Mouse (Mus musculus) limb, embryonic 15.5 days (tissue): ENCODE data around the gene Rpusd1. TPM values are rescaled to one million over a fixed set of nuclear protein-coding genes. Genes with fewer than 3 reads are reported as not detected.

Experiments used
- ATAC-seq: fragments of 200-750 bp; cut with Nextera tagmentation; 2 replicates; pipeline ENCODE4 v1.8.0; 2017; ENCODE audit warnings: low read depth, moderate TSS enrichment; ENCODE audit not compliant: insufficient number of reproducible peaks, low FRiP score, low TSS enrichment
- H3K27ac ChIP-seq: fragments of 300-500 bp; sonication (generic); 2 replicates; pipeline ENCODE4 v1.5.1; 2015; ENCODE audit warnings: moderate library complexity, mild to moderate bottlenecking, inconsistent platforms
- H3K27me3 ChIP-seq: fragments of 300-500 bp; sonication (generic); 2 replicates; pipeline ENCODE4 v1.6.1; 2015; ENCODE audit warnings: inconsistent platforms
- H3K36me3 ChIP-seq: fragments of 300-500 bp; sonication (generic); 2 replicates; pipeline ENCODE4 v1.6.1; 2015; ENCODE audit warnings: inconsistent platforms
- H3K4me1 ChIP-seq: fragments of 300-500 bp; sonication (generic); 2 replicates; pipeline ENCODE4 v1.6.1; 2015; ENCODE audit warnings: inconsistent platforms
- H3K4me2 ChIP-seq: fragments of 300-500 bp; sonication (generic); 2 replicates; pipeline ENCODE4 v1.6.1; 2015; ENCODE audit warnings: mild to moderate bottlenecking, inconsistent platforms
- H3K4me3 ChIP-seq: fragments of 300-500 bp; sonication (generic); 2 replicates; pipeline ENCODE4 v1.5.1; 2015; ENCODE audit warnings: mild to moderate bottlenecking, inconsistent platforms
- H3K9ac ChIP-seq: fragments of 300-500 bp; sonication (generic); 2 replicates; pipeline ENCODE4 v1.6.1; 2015; ENCODE audit warnings: inconsistent platforms
- H3K9me3 ChIP-seq: fragments of 300-500 bp; sonication (generic); 2 replicates; pipeline ENCODE4 v1.6.1; 2016; ENCODE audit warnings: inconsistent platforms
- WGBS: fragments of 180-500 bp; shearing (Covaris S2); methylation state at CpG from one replicate; pipeline ENCODE4 v1.1.7; 2015; 5-methylcytosine and 5-hydroxymethylcytosine counted together
- polyA plus RNA-seq: library from polyadenylated mRNA; unstranded; fragments of >200 nt; fragmentation: Nextera tagmentation; extraction: Ambion mirVana; gene quantifications from 2 replicates; pipeline ENCODE4 v1.2.1, GENCODE M21; 2015

The Rpusd1 gene
- polyA plus RNA-seq, 1 experiment from 2014 or later, result 23.3 TPM

GRCm38 (mm10) chr17:25716130-25716529 is 11.3 kb upstream of the Rpusd1 start:
- H3K4me3 ChIP-seq, result no peak overlapping the region
- H3K27me3 ChIP-seq, result peaks cover 34% of the 10 kb centered on the region
- peaks cover 27% of the 10 kb centered on the region for H3K36me3 ChIP-seq
- H3K4me2 ChIP-seq, result no peak overlapping the region
- H3K9ac ChIP-seq, result no peak overlapping the region
- WGBS, result 3% methylated on average over 6 of the region's 6 CpGs
- H3K9me3 ChIP-seq, result no peaks in the 10 kb centered on the region
- no peak for ATAC-seq
- no peak overlapping the region for H3K27ac ChIP-seq
- H3K4me1 ChIP-seq, result peaks cover 18% of the 10 kb centered on the region

GRCm38 (mm10) chr17:25716711-25717637 is 10.5 kb upstream of the Rpusd1 start, which contains the start of gene Gng13:
Gng13 (plus strand) TSS chr17:25717171.
- H3K4me2 ChIP-seq, result peak within 1 kb of the TSS; percentile 60
- peak within 1 kb of the TSS; percentile 21 for H3K9ac ChIP-seq
- peaks cover 31% of the 10 kb centered on the region for H3K36me3 ChIP-seq
- WGBS, result 2% methylated on average over 43 of the region's 45 CpGs
- peaks cover 34% of the 10 kb centered on the region for H3K27me3 ChIP-seq
- H3K4me1 ChIP-seq, result peaks cover 18% of the 10 kb centered on the region
- H3K4me3 ChIP-seq, result peak within 1 kb of the TSS; percentile 36
- ATAC-seq, result 0 out of 2 replicates have a peak, but pooled peaks have one; percentile 17
- no peaks in the 10 kb centered on the region for H3K9me3 ChIP-seq
- H3K27ac ChIP-seq, result no peak within 1 kb of the TSS

- peaks cover 39% of the 10 kb centered on the region for H3K36me3 ChIP-seq
- H3K4me2 ChIP-seq, result peak overlapping the region; percentile 60
- H3K9ac ChIP-seq, result peak overlapping the region; percentile 21
- no peaks in the 10 kb centered on the region for H3K9me3 ChIP-seq
- H3K4me1 ChIP-seq, result peaks cover 18% of the 10 kb centered on the region
- H3K27me3 ChIP-seq, result peaks cover 34% of the 10 kb centered on the region
- ATAC-seq, result no peak
- H3K4me3 ChIP-seq, result peak overlapping the region; percentile 36
- WGBS, result 6% methylated on average over 6 of the region's 6 CpGs
- no peak overlapping the region for H3K27ac ChIP-seq
These were observed 9.8 kb upstream of the Rpusd1 start for GRCm38 (mm10) chr17:25717691-25718090.

GRCm38 (mm10) chr17:25721476-25721875 is 6.0 kb upstream of the Rpusd1 start:
- ATAC-seq, result no peak
- Histone ChIP-seq H3K36me3 (peaks cover 55% of the 10 kb centered on the region), H3K9ac (no peak overlapping the region), H3K27ac (no peak overlapping the region), H3K4me3 (no peak overlapping the region), H3K4me1 (peaks cover 22% of the 10 kb centered on the region), H3K4me2 (no peak overlapping the region), H3K27me3 (peaks cover 22% of the 10 kb centered on the region), H3K9me3 (no peaks in the 10 kb centered on the region)
- 95% methylated on average over 5 of the region's 5 CpGs for WGBS

- Histone ChIP-seq H3K27me3 (peaks cover 2% of the 10 kb centered on the region; the same call in 1 of the 2 replicates), H3K9me3 (no peaks in the 10 kb centered on the region), H3K4me3 (no peak overlapping the region), H3K9ac (no peak overlapping the region), H3K36me3 (peaks cover 54% of the 10 kb centered on the region), H3K4me2 (no peak overlapping the region), H3K27ac (no peak overlapping the region), H3K4me1 (peaks cover 20% of the 10 kb centered on the region)
- ATAC-seq, result no peak
- 94% methylated on average over 19 of the region's 19 CpGs for WGBS
These were observed 4.0 kb upstream of the Rpusd1 start for GRCm38 (mm10) chr17:25723470-25723869.

GRCm38 (mm10) chr17:25723919-25724318 is 3.6 kb upstream of the Rpusd1 start:
- H3K27me3 ChIP-seq, result no peaks in the 10 kb centered on the region
- H3K36me3 ChIP-seq, result peaks cover 54% of the 10 kb centered on the region
- no peak for ATAC-seq
- no peak overlapping the region for H3K4me3 ChIP-seq
- no peaks in the 10 kb centered on the region for H3K9me3 ChIP-seq
- H3K9ac ChIP-seq, result no peak overlapping the region
- H3K27ac ChIP-seq, result no peak overlapping the region
- no peak overlapping the region for H3K4me2 ChIP-seq
- 75% methylated on average over 7 of the region's 7 CpGs for WGBS
- peaks cover 24% of the 10 kb centered on the region for H3K4me1 ChIP-seq

GRCm38 (mm10) chr17:25725264-25725663 is 2.2 kb upstream of the Rpusd1 start:
- Histone ChIP-seq H3K4me1 (peaks cover 27% of the 10 kb centered on the region), H3K9me3 (no peaks in the 10 kb centered on the region), H3K27ac (no peak overlapping the region), H3K4me3 (no peak overlapping the region), H3K36me3 (peaks cover 51% of the 10 kb centered on the region), H3K27me3 (no peaks in the 10 kb centered on the region), H3K9ac (no peak overlapping the region), H3K4me2 (no peak overlapping the region)
- no peak for ATAC-seq
- 86% methylated on average over 6 of the region's 6 CpGs for WGBS

GRCm38 (mm10) chr17:25728009-25728270 is 470 bp downstream of the Rpusd1 start:
- Histone ChIP-seq H3K9ac (peak overlapping the region; percentile 76), H3K4me2 (peak overlapping the region; percentile 95), H3K27ac (0 out of 2 replicates have a peak overlapping the region, but pooled peaks have one; percentile 33), H3K9me3 (no peaks in the 10 kb centered on the region), H3K4me1 (peaks cover 27% of the 10 kb centered on the region), H3K27me3 (no peaks in the 10 kb centered on the region), H3K4me3 (peak overlapping the region; percentile 62), H3K36me3 (peaks cover 38% of the 10 kb centered on the region)
- 19% methylated on average over 4 of the region's 4 CpGs for WGBS
- ATAC-seq, result no peak

- no peak overlapping the region for H3K4me2 ChIP-seq
- no peak overlapping the region for H3K9ac ChIP-seq
- WGBS, result 27% methylated on average over 2 of the region's 2 CpGs
- H3K36me3 ChIP-seq, result peaks cover 24% of the 10 kb centered on the region
- H3K4me3 ChIP-seq, result no peak overlapping the region
- H3K9me3 ChIP-seq, result no peaks in the 10 kb centered on the region
- H3K27ac ChIP-seq, result no peak overlapping the region
- H3K4me1 ChIP-seq, result peaks cover 18% of the 10 kb centered on the region
- no peak for ATAC-seq
- H3K27me3 ChIP-seq, result no peaks in the 10 kb centered on the region
These were observed 4.6 kb downstream of the Rpusd1 start for GRCm38 (mm10) chr17:25732082-25732481.

GRCm38 (mm10) chr17:25735246-25735645 is 7.8 kb downstream of the Rpusd1 start:
- H3K4me2 ChIP-seq, result no peak overlapping the region
- WGBS, result 73% methylated on average over 5 of the region's 5 CpGs
- no peak for ATAC-seq
- no peaks in the 10 kb centered on the region for H3K9me3 ChIP-seq
- H3K4me3 ChIP-seq, result no peak overlapping the region
- H3K27ac ChIP-seq, result no peak overlapping the region
- H3K9ac ChIP-seq, result no peak overlapping the region
- H3K36me3 ChIP-seq, result peaks cover 10% of the 10 kb centered on the region
- 0 out of 2 replicates have a peak, but pooled peaks cover 4% of the 10 kb centered on the region for H3K4me1 ChIP-seq
- H3K27me3 ChIP-seq, result peaks cover 3% of the 10 kb centered on the region; the same call in 1 of the 2 replicates

- H3K4me3 ChIP-seq, result no peak within 1 kb of the TSS
- H3K27me3 ChIP-seq, result peaks cover 3% of the 10 kb centered on the region; the same call in 1 of the 2 replicates
- H3K36me3 ChIP-seq, result peaks cover 5% of the 10 kb centered on the region
- H3K4me2 ChIP-seq, result no peak within 1 kb of the TSS
- H3K4me1 ChIP-seq, result 0 out of 2 replicates have a peak, but pooled peaks cover 4% of the 10 kb centered on the region
- no peak within 1 kb of the TSS for H3K27ac ChIP-seq
- H3K9me3 ChIP-seq, result no peaks in the 10 kb centered on the region
- no peak for ATAC-seq
- 75% methylated on average over 3 of the region's 3 CpGs for WGBS
- no peak within 1 kb of the TSS for H3K9ac ChIP-seq
These were observed 8.3 kb downstream of the Rpusd1 start, which contains the start of gene Mslnl for GRCm38 (mm10) chr17:25735745-25736144. Mslnl (plus strand) TSS chr17:25736042.

GRCm38 (mm10) chr17:25738861-25739260 is 11.4 kb downstream of the Rpusd1 start:
- H3K27me3 ChIP-seq, result peaks cover 3% of the 10 kb centered on the region; the same call in 1 of the 2 replicates
- H3K4me1 ChIP-seq, result 0 out of 2 replicates have a peak, but pooled peaks cover 4% of the 10 kb centered on the region
- H3K9me3 ChIP-seq, result no peaks in the 10 kb centered on the region
- WGBS, result 78% methylated on average over 7 of the region's 7 CpGs
- H3K27ac ChIP-seq, result no peak overlapping the region
- no peak for ATAC-seq
- H3K4me2 ChIP-seq, result no peak overlapping the region
- H3K9ac ChIP-seq, result no peak overlapping the region
- no peaks in the 10 kb centered on the region for H3K36me3 ChIP-seq
- no peak overlapping the region for H3K4me3 ChIP-seq
